Mouse (Mus musculus) lung, embryonic 14.5 days (tissue): ENCODE results near the gene Sv2b. TPM values are rescaled to one million over a fixed set of nuclear protein-coding genes. Genes with fewer than 3 reads are reported as not detected.
"Not testable (repeated sequence)": the region's sequence is repeated elsewhere in the genome, so short reads cannot be mapped to it uniquely, and the experiment has no call there.

Experiments used
- ATAC-seq: fragments of 200-750 bp; cut with Nextera tagmentation; 2 replicates; pipeline ENCODE4 v1.8.0; 2017; ENCODE audit warnings: mild to moderate bottlenecking, moderate TSS enrichment, moderate library complexity; ENCODE audit not compliant: insufficient read depth
- DNase-seq: peaks from one replicate; pipeline ENCODE4 v3.0.0-alpha.2; 2015
- H3K27ac ChIP-seq: fragments of 300-500 bp; sonication (generic); 2 replicates; pipeline ENCODE4 v1.5.1; 2014; ENCODE audit warnings: low read depth, mild to moderate bottlenecking, moderate library complexity
- H3K27me3 ChIP-seq: fragments of 300-500 bp; sonication (generic); 2 replicates; pipeline ENCODE4 v1.6.1; 2014; ENCODE audit warnings: low read length, control low read depth; ENCODE audit not compliant: insufficient read depth
- H3K36me3 ChIP-seq: fragments of 300-500 bp; sonication (generic); 2 replicates; pipeline ENCODE4 v1.6.1; 2014; ENCODE audit warnings: control low read depth; ENCODE audit not compliant: insufficient read depth
- H3K4me1 ChIP-seq: fragments of 300-500 bp; sonication (generic); 2 replicates; pipeline ENCODE4 v1.6.1; 2014; ENCODE audit warnings: antibody characterized with exemption, control low read depth; ENCODE audit not compliant: insufficient read depth
- H3K4me2 ChIP-seq: fragments of 300-500 bp; sonication (generic); 2 replicates; pipeline ENCODE4 v1.6.1; 2014; ENCODE audit warnings: mild to moderate bottlenecking
- H3K4me3 ChIP-seq: fragments of 300-500 bp; sonication (generic); 2 replicates; pipeline ENCODE4 v1.5.1; 2014; ENCODE audit warnings: low read depth, low read length
- H3K9ac ChIP-seq: fragments of 300-500 bp; sonication (generic); 2 replicates; pipeline ENCODE4 v1.6.1; 2014
- H3K9me3 ChIP-seq: fragments of 300-500 bp; sonication (generic); 2 replicates; pipeline ENCODE4 v1.6.1; 2016; ENCODE audit warnings: low read depth, low read length, control low read depth
- CTCF ChIP-seq: IDR thresholded peaks from 2 replicates; pipeline ENCODE4 v1.5.1; 2016; ENCODE audit warnings: antibody characterized with exemption, low read depth
- WGBS: fragments of 180-500 bp; shearing (Covaris S2); extraction: QIAGEN DNeasy Blood & Tissue Kit; methylation state at CpG from one replicate; pipeline ENCODE4 v1.1.7; 2014; 5-methylcytosine and 5-hydroxymethylcytosine counted together
- polyA plus RNA-seq: library from polyadenylated mRNA; unstranded; fragments of >200 nt; fragmentation: Nextera tagmentation; extraction: Ambion mirVana; gene quantifications from 2 replicates; pipeline ENCODE4 v1.2.1, GENCODE M21; 2014

The Sv2b gene
- polyA plus RNA-seq, 1 experiment from 2014 or later: 0.95 TPM

- no peaks in the 10 kb centered on the region for H3K9me3 ChIP-seq
- no peaks in the 10 kb centered on the region for H3K27me3 ChIP-seq
- no peak overlapping the region for H3K27ac ChIP-seq
- DNase-seq (peak; percentile 11), ATAC-seq (no peak)
- 47% methylated on average over 4 of the region's 4 CpGs for WGBS
- no peak overlapping the region for H3K9ac ChIP-seq
- no peak overlapping the region for H3K4me2 ChIP-seq
- no peak overlapping the region for H3K4me3 ChIP-seq
- H3K4me1 ChIP-seq: no peaks in the 10 kb centered on the region
- no peak for TF ChIP-seq CTCF
- H3K36me3 ChIP-seq: no peaks in the 10 kb centered on the region
Observed at GRCm38 (mm10) chr7:75209221-75209641, 99.8 kb downstream of the Sv2b start.

GRCm38 (mm10) chr7:75207965-75208644 lies 101.0 kb downstream of the Sv2b start:
- Histone ChIP-seq H3K27me3 (no peaks in the 10 kb centered on the region), H3K27ac (no peak overlapping the region), H3K9ac (no peak overlapping the region), H3K4me1 (no peaks in the 10 kb centered on the region), H3K9me3 (no peaks in the 10 kb centered on the region), H3K36me3 (no peaks in the 10 kb centered on the region), H3K4me3 (no peak overlapping the region), H3K4me2 (no peak overlapping the region)
- TF ChIP-seq CTCF: no peak
- 69% methylated on average over 3 of the region's 3 CpGs for WGBS
- no peak for ATAC-seq
- DNase-seq: no peak

- 87% methylated on average over 3 of the region's 3 CpGs for WGBS
- TF ChIP-seq CTCF: no peak
Observed at GRCm38 (mm10) chr7:75206671-75207070, 102.4 kb downstream of the Sv2b start.

GRCm38 (mm10) chr7:75205386-75205785 lies 103.7 kb downstream of the Sv2b start:
- 64% methylated on average over 3 of the region's 3 CpGs for WGBS
- TF ChIP-seq CTCF: no peak

More at GRCm38 (mm10) chr7:75206671-75207070, 102.4 kb downstream of the Sv2b start:
- Histone ChIP-seq H3K4me3 (no peak overlapping the region), H3K27ac (no peak overlapping the region), H3K9ac (no peak overlapping the region), H3K9me3 (no peaks in the 10 kb centered on the region), H3K27me3 (no peaks in the 10 kb centered on the region), H3K36me3 (no peaks in the 10 kb centered on the region), H3K4me2 (no peak overlapping the region), H3K4me1 (no peaks in the 10 kb centered on the region)
- ATAC-seq (no peak), DNase-seq (no peak)

GRCm38 (mm10) chr7:75194919-75195230 lies 114.2 kb downstream of the Sv2b start:
- H3K4me3 ChIP-seq, H3K36me3 ChIP-seq, H3K9me3 ChIP-seq, H3K27ac ChIP-seq, H3K4me2 ChIP-seq, H3K27me3 ChIP-seq, ATAC-seq, H3K4me1 ChIP-seq, DNase-seq, H3K9ac ChIP-seq: not testable (repeated sequence)
- WGBS: 100% methylated on average over 1 of the region's 1 CpGs

More at GRCm38 (mm10) chr7:75205386-75205785, 103.7 kb downstream of the Sv2b start:
- no peaks in the 10 kb centered on the region for H3K4me1 ChIP-seq
- H3K9ac ChIP-seq: no peak overlapping the region
- H3K9me3 ChIP-seq: no peaks in the 10 kb centered on the region
- no peak overlapping the region for H3K27ac ChIP-seq
- no peak overlapping the region for H3K4me3 ChIP-seq
- no peaks in the 10 kb centered on the region for H3K36me3 ChIP-seq
- DNase-seq: no peak
- no peaks in the 10 kb centered on the region for H3K27me3 ChIP-seq
- no peak for ATAC-seq
- H3K4me2 ChIP-seq: no peak overlapping the region

- H3K9ac ChIP-seq: no peak overlapping the region
- ATAC-seq (no peak), DNase-seq (no peak)
- 89% methylated on average over 4 of the region's 4 CpGs for WGBS
- no peaks in the 10 kb centered on the region for H3K4me1 ChIP-seq
- no peaks in the 10 kb centered on the region for H3K36me3 ChIP-seq
- TF ChIP-seq CTCF: no peak
- no peaks in the 10 kb centered on the region for H3K9me3 ChIP-seq
- no peak overlapping the region for H3K4me3 ChIP-seq
- H3K27ac ChIP-seq: no peak overlapping the region
- H3K4me2 ChIP-seq: no peak overlapping the region
- H3K27me3 ChIP-seq: no peaks in the 10 kb centered on the region
Observed at GRCm38 (mm10) chr7:75194158-75194918, 114.7 kb downstream of the Sv2b start.

GRCm38 (mm10) chr7:75190192-75190591 lies 118.9 kb downstream of the Sv2b start:
- ATAC-seq (no peak), DNase-seq (no peak)
- no peak overlapping the region for H3K4me2 ChIP-seq
- H3K36me3 ChIP-seq: no peaks in the 10 kb centered on the region
- H3K4me3 ChIP-seq: no peak overlapping the region
- H3K9me3 ChIP-seq: no peaks in the 10 kb centered on the region
- no peak overlapping the region for H3K9ac ChIP-seq
- no peaks in the 10 kb centered on the region for H3K27me3 ChIP-seq
- no peak for TF ChIP-seq CTCF
- H3K27ac ChIP-seq: no peak overlapping the region
- WGBS: 71% methylated on average over 3 of the region's 3 CpGs
- H3K4me1 ChIP-seq: no peaks in the 10 kb centered on the region
